Mouse (Mus musculus): ENCODE data around the gene Arl8a.
"Not testable (repeated sequence)": the region's sequence is repeated elsewhere in the genome, so short reads cannot be mapped to it uniquely, and the experiment has no call there.

The Arl8a gene

DNA sequence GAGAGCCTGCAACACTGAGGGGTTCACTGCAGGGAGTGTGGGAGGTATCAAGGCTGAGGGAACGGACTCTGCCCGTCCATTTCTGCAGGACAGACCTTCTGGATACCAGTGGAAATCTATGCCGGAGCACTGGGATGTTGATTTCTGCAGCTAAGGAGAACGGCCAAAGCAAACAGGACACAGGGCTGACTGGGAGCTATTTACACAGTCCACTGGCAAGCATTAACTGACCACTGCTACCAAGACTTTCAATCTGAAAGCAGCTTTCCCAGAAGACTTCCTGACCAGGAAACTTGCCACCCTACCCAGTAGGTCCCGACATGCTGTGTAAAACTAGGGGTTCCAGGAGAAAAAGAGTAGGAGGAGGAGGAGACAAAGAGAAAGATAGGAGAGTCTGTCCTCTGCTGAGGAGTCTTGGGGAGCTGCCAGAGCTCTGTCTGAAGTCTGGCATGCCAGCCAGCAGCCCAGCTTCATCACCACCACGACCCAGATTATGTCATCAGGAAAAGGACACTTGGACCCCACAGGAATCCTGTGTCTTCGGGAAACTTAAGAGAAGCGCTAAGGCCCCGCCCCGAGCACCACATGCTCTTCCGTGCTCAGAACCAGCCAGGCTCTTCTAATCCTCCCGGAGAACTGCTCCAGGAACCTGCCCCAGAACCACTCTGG is 23.1 kb downstream of the Arl8a start:
- no peak for DNase-seq (ENCODE audit: low read depth, low spot score)

DNA sequence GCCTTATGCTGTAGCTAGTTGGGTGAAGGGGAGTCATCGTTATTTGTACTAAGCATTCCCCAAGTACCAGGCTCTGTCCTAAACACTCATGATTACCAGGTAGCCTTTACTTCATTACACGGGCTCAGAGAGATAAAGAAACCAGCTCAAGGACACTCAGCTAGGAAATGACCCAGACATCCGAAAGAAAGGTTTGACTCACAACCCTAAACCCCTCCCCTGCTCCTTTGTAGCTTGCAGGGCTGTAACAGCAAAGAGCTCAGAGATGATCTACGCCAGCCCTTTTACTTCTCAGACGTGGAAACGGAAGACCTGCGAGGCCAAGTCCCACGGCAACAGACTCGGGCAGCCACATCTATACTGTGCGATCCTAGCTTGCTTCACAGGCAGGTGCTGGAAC is 23.7 kb downstream of the Arl8a start:
- no peak for DNase-seq (ENCODE audit: low read depth, low spot score)

DNA sequence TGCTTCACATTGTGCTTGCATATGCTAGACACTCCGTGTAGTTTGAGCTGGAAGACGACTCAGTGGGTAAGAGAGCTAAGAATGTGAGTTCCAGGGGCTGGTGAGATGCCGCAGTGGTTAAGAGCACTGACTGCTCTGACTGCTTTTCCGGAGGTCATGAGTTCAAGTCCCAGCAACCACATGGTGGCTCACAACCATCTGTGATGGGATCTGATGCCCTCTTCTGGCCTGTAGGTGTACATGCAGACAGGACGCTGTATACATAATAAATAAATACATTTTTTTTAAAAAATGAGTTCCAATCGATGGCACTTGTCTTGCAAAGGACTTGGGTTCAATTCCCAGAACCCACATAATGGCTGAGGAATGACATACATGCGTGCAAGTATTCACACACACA is 24.6 kb downstream of the Arl8a start:
- DNase-seq (ENCODE audit: low read depth, low spot score) = no peak

DNA sequence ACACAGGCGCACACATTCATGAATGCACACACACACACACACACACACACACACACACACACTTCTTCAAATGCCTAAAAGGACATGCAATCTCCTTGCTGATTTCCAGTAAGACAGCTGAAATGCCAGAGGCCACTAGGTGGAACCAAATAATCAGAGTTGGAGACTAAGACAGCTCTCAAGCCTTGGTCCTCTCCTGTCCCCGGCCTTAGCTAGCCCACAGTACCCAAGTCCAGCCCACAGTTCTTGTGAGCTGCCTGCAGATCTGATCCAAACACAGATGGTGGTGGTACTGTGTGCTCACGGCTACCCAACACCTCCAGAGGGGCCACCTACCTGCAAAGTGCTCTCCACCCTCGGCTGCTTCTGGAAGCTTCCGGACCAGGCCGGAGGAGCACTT is 25.4 kb downstream of the Arl8a start:
- DNase-seq (ENCODE audit: low read depth, low spot score) = no peak

DNA sequence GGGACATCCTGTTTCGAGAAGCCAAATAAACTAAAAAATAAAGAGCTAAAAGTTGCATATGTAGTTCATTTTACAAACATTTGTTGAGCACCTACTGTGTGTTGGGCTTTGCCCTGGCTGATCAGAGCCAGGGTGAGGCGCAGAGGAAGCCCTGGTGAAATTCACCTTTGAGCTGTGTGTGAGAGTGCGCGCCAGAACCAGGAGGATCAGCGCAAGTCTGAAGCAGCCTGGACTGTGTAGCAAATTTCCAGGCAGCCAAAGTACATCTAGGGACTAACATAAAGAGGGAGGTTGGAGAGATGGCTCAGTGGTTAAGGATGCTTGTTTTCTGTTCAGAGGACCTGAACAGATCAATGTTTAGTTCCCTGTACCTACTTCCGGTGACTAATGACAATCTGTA is 26.7 kb downstream of the Arl8a start:
- no peak for DNase-seq (ENCODE audit: low read depth, low spot score)

DNA sequence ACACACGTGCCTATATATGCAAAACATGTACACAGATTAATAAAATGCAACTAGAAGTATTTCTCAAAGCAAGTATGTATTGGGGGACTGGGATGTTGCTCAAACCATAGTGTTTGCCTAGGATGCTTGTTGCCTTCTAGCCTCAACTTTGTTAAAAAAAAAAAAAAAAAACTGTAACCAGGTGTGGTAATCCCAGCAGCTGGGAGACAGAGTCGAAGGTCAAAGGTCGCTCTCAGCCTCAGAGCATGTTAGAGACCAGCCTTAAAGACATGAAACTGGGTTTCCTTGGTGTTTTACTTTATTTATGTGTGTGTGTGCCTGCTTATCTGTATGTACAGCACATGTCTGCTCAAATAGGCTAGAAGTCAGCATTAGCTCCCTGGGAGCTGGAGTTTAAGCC is 28.6 kb downstream of the Arl8a start:
- DNase-seq (ENCODE audit: low read depth, low spot score) = no peak

DNA sequence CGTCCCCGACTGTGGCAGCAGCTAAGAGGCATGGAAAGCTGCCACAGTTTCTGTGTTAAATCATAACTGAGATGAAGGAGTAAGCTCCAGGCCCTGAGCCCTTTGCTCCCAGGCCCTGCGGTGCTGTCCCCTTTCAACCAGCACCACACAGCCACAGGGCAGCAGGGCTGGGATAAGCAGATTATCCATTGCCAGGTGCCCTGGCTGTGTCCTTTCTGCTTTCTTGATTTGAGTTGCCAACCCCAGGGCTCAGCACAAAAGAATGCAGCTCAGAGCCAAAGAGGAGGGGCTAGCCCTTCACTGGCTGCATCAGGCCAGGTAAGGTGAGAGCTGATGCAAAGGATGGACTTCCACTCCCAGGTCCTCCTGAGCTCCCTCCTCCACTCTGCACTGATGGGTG is 31.1 kb downstream of the Arl8a start:
- DNase-seq (ENCODE audit: low read depth, low spot score) = no peak

DNA sequence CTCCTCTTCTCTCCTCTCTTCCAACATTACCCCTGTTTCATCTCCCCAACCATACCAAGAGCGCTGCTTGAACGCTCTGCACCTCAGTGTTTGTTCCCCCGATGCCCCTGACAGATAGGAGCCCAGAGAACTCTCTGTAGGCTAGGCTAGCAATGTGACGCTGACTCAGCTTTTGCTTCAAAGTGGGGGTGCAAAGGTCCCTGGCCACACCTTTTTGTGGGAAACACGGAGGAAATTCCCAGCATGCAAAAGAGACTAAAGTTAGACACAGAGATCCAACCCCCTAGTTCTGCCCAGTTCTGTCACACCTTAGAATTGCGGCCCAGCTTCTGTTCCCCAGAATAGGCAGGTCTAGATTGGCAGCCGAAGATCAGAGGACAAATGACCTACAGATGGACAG is 32.2 kb downstream of the Arl8a start:
- DNase-seq (ENCODE audit: low read depth, low spot score) = no peak

DNA sequence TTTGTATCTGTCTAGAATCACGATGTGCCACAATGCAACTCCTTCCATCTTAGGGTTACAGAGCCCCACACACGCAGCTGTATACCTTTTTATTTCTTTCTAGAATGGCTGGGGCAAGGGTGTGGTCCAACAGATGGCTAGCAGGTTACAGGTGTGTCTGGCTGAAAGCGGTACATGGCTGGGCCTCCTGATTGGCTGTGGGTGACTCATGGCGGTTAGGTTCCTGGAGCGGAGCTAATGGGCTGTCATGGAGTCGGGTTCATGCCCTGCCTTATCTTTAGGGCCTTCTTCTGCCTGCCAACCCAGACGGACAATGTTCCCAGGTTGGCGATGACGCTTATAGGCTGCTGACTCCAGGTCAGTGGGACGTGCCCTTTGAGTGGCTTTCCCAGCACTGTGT is 34.2 kb downstream of the Arl8a start:
- DNase-seq (ENCODE audit: low read depth, low spot score) = no peak

DNA sequence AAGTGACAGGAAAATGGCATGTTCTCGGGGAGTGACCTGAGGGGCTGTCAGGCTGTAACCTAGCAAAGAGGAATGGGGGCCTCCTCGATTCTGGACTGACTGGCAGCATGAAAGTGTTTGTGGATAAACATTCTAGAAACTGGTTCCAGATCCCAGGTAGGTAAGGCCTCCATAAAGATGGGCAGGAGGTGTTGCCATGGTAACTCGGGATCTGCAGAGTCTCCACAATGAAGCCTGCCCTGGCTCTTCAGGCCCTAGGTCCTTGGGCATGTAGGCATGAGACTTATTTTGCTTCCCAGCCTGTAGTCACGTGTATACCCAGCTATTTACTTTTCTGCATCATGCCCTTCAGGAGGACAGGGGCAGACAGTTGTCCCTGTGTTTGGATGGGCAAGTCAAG is 34.7 kb downstream of the Arl8a start:
- DNase-seq (ENCODE audit: low read depth, low spot score) = no peak

DNA sequence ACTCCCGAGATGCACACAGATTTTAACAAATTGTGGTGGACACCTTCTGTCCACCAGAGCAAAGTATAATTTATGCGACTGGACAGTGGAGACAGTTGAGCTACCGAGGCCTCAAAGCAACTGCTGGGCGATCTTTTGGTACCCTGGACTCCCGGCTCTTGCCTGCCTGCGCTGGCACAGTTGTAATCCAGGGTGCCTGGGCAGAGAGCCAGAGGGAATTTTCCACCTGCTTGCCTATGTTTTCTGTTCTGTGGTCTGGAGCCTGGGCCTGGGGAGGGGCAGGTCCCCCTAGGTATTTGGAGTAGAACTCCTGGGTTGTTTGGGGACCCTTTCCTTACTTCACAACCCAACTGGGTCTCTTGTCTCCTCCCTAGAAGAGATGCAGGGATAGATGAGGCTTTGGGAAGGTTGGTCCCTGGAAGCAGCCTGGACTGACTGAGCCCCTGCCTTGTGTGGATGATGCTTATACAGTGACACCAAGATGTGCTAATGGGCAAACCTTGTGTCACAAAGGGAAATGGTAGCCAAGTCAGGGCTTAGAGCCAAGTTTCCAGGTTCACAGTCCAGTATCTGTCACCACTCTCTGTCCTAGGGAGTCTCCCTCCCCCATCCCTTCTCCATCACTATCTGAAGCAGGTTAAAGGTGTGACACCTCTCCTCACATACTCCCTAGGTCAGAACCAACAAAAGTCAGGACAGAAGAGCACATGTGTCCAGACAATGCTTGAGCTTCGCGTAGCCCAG is 35.4 kb downstream of the Arl8a start:
- DNase-seq (ENCODE audit: low read depth, low spot score) = no peak

DNA sequence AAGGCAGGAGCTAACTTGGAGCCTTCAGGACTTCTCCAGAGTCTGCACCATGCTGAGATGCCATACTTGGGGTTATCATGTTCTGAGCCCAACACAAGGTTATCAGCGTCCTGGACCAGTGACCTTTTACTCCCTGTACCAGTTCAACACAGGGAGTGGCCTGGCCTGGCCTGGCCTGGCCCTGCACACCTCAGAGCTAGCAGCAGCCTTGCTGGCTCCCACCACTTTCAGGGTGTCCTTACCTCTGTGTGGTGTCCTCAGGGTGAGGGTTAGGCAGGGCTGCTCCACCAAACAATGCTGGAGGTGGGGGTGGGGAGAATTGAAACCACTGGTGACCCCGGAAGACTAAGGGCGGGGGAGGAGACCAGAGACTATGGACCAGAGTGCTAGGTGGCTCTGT is 36.4 kb downstream of the Arl8a start:
- no peak for DNase-seq (ENCODE audit: low read depth, low spot score)

DNA sequence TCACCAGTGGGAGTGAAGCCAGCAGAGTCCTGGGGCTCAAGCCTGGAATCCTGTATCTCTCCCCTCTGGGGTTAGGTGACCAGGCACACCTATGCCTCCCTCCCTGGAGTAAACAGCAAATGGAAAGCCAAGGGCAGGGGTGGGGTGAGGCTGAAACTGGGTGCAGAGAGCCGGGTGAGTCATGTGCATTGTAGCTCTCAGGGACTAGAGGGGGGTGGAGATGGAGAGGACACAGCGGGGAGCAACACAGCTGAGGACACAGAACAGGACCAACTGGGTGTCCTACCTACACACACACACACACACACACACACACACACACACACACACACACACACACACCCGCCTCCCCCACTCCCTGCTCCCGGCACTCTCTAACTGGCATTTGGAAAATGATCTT is 36.8 kb downstream of the Arl8a start:
- no peak for DNase-seq (ENCODE audit: low read depth, low spot score)

DNA sequence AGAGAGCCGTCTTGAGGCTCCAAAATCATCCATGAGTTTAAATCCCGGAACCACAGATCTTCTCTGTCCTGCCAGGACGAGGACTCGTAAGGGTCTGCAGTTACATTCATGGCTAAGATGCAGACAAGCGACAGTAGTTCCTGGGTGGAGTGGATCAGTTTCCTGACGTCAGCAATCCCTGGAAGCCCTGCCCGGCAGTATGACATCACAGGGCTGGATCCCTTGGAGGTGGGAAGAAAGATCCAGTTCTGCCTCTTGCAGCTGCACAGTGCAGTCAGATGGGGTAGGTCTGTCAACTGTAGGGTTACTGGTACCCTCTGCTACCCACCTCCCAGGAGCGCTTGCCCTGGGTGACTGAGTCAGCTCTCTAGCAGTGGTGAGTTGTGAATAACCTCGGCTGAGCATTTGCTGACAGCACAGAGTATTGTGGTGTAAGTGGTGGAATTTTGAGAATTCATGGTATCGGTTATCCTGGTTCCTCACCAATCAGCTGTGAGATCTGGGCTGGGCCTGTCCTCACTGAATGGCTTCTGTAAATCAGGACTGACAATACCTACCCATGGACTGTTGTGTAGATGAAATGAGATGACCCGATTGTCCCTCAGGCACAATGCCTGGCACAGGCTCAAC is 37.4 kb downstream of the Arl8a start:
- DNase-seq (ENCODE audit: low read depth, low spot score) = no peak

DNA sequence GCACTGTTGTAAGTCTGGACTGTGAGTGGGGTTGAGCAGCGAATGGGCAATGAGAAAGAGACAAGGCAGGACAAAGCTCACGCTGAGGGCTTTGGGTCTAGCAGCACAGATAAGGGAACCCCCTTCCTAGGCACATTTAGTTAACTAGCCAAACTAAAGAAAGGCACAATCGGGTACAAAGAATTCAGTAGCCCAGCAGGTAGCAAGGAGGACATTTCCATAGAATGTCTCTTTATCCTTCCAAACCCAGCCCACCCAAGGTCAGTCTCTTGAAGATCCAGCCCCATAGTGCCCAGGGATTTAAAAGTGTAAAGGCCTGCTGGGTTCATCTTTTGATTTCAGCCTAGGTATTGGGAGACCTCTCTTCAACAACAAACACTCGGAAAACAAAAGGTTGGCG is 39.3 kb downstream of the Arl8a start:
- no peak for DNase-seq (ENCODE audit: low read depth, low spot score)

DNA sequence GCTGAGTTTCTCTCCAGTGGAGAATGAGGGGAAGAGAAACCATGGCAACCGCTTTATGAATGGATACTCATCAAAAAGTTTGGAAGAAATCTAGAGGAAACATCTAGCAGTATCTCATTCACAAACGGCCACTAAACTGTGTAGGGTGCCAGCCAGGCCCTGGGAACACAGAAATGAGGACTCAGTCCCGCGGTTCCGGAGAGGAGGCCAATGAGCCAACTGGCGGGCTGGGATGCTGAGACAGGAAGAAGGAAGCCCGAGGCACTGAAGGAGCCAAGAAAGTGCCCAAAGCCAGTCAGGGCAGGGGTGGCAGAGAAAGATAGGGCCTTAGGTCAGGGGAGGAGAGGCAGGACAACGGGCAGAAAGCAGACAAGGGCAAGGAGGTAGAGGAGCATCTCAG is 39.8 kb downstream of the Arl8a start:
- DNase-seq (ENCODE audit: low read depth, low spot score) = no peak

DNA sequence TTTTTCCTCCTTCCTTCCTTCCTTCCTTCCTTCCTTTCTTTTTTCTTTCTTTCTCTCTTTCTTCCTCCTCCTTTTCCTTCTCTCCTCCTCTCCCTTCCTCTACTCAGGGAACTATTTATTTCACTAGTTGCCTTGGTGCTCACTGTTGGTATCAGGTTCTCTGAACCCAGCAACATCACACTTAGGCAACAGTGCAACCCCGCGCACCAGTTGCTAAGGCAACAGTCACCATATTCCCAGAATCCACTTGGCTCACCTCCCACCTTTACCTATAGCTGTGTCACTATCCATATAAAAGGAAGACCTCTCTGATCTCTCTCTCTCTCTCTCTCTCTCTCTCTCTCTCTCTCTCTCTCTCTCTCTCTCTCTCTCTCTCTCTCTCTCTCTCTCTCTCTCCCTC is 40.4 kb downstream of the Arl8a start:
- not testable (repeated sequence) for DNase-seq (ENCODE audit: low read depth, low spot score)

DNA sequence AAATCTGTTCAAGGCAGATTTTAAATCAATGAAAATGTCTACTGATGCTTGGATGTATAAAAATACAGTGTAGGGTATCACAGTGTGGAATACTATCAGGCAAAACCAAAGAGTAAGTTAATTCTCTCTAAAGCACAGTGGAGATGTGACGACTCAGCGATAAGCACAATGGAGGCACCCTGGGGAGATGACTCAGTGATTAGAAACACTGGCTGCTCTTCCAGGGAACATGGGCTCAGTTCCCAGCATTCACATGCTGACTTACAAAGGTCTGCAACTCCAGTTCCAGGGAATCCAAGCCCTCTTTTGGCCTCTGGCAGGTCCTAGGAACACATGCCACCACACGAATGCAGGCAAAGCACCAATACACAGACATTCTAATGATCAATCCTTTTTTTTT is 41.6 kb downstream of the Arl8a start:
- no peak for DNase-seq (ENCODE audit: low read depth, low spot score)

DNA sequence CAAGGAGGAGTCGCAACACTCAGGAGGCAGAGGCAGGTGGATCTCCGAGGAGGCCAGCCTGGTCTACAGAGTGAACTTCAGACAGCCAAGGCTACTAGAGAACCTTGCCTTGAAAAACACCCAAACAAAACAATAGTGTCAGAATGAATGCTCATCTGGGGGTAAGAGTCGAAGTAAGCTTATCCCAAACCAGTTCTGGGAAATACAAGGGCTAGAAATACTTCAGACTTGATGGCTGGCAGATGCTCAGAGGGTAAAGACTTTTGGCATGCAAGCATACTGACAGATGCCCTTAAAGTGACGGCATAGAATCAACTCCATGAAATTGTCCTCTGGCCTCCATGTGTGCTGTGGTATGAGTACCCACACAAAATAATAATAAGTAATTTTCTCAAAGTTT is 42.6 kb downstream of the Arl8a start:
- no peak for DNase-seq (ENCODE audit: low read depth, low spot score)

DNA sequence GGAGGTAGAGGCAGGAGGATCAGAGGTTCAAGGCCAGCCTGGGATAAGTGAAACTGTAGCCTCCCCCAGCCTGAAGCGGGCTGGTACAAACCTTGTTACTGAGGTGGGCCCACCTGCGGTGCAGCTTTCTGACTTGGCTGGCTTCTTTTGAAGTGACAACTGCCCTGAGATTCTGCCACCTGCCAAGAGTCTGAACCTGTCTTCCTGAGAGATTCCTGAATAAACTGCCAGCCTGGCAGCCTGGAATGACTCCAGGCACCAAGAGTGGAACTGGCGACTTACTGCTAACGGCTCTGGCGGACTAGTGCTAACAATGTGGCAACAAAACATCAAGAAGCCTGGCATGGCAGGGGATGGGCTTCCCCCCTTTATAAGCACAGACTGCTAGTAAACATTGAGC is 47.7 kb downstream of the Arl8a start:
- DNase-seq (ENCODE audit: low read depth, low spot score) = not testable (repeated sequence)

DNA sequence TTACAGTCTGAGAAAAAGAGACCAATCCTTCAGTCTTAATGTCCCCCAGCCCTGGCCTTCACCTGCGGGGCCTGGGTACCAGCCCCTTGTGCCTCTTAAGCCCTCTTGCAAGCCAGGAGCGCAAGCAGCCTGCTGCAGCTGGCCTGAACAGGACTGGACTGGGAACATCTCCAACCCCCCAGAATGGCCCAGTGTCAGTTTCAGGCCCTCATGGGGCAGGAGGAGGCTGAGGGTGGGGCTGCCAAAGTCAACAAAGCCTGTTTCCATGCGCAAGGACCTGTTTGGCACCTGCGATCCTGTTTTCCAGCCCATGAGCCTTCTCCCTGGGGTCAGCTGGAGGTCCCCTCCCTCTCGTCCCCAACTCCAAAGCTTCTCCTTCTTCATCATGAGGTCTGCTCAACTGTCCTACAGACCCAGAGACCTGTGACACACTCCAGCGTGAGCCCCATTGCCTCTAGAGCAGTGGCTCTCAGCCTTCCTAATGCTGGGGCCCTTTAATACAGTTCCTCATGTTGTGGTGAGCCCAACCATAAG is 49.4 kb downstream of the Arl8a start:
- DNase-seq (ENCODE audit: low read depth, low spot score) = no peak

DNA sequence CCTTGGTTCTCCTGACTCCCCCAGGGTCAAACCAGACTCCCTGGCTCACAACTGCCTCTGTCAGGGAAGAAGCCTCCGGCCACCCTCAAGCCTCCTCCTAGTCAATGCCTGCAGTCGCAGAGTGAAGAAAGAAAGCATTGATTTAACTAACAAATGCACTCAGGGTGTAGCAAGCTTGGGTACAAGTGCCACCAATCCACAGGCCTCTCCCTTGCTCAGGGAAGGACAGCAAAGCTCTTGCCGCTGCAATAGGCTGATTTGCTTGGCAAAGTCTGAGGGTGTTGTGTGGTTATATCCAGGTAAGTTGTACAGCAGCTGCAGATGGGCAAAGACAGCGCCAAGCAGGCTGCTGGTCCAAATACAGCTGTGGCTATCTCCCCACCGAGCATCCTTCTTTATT is 51.8 kb downstream of the Arl8a start:
- DNase-seq (ENCODE audit: low read depth, low spot score) = no peak
